Mouse (Mus musculus): ENCODE data around the gene Cfap45. TPM values are rescaled to one million over a fixed set of nuclear protein-coding genes. Genes with fewer than 3 reads are reported as not detected.

Gene Cfap45
- polyA plus RNA-seq, 1 experiment from 2014 or later = 1.3 TPM

- Histone ChIP-seq H3K4me3 (ENCODE audit: low read depth, low read length) (peak overlapping the region; percentile 68), H3K9me3 (ENCODE audit: control insufficient read depth, low read length) (no peaks in the 10 kb centered on the region), H3K4me2 (ENCODE audit: low read depth, severe bottlenecking) (peak overlapping the region; percentile 79), H3K9ac (ENCODE audit: low read length) (peak overlapping the region; percentile 61), H3K4me1 (ENCODE audit: control insufficient read depth, insufficient read depth, low read length) (peaks cover 38% of the 10 kb centered on the region), H3K27me3 (ENCODE audit: control insufficient read depth, insufficient read depth, low read length) (no peaks in the 10 kb centered on the region), H3K36me3 (ENCODE audit: control insufficient read depth, insufficient read depth, low read length) (no peaks in the 10 kb centered on the region), H3K27ac (replicated peaks; ENCODE audit: low read depth, low read length) (no peak overlapping the region; the same call in 1 of the 2 replicates)
- no peak for DNase-seq (ENCODE audit: low spot score)
- WGBS = 2% methylated on average over 12 of the region's 12 CpGs
- ATAC-seq (ENCODE audit: insufficient number of reproducible peaks, low FRiP score, low TSS enrichment, low read depth) = no peak
Observed at GRCm38 (mm10) chr1:172482518-172483360, 37.9 kb upstream of the Cfap45 start.

GRCm38 (mm10) chr1:172483361-172483660 lies 37.3 kb upstream of the Cfap45 start:
- ATAC-seq (ENCODE audit: insufficient number of reproducible peaks, low FRiP score, low TSS enrichment, low read depth) = no peak
- 14% methylated on average over 4 of the region's 4 CpGs for WGBS
- no peaks in the 10 kb centered on the region for H3K36me3 ChIP-seq (ENCODE audit: control insufficient read depth, insufficient read depth, low read length)

GRCm38 (mm10) chr1:172484236-172484635 lies 36.4 kb upstream of the Cfap45 start:
- no peak overlapping the region for H3K27ac ChIP-seq (replicated peaks; ENCODE audit: low read depth, low read length)
- no peaks in the 10 kb centered on the region for H3K36me3 ChIP-seq (ENCODE audit: control insufficient read depth, insufficient read depth, low read length)
- DNase-seq (ENCODE audit: low spot score) (no peak), ATAC-seq (ENCODE audit: insufficient number of reproducible peaks, low FRiP score, low TSS enrichment, low read depth) (no peak)
- H3K9me3 ChIP-seq (ENCODE audit: control insufficient read depth, low read length) = no peaks in the 10 kb centered on the region
- no peaks in the 10 kb centered on the region for H3K27me3 ChIP-seq (ENCODE audit: control insufficient read depth, insufficient read depth, low read length)
- peak overlapping the region; percentile 37; the same call in 1 of the 2 replicates for H3K9ac ChIP-seq (ENCODE audit: low read length)
- H3K4me2 ChIP-seq (ENCODE audit: low read depth, severe bottlenecking) = peak overlapping the region; percentile 79
- peaks cover 38% of the 10 kb centered on the region for H3K4me1 ChIP-seq (ENCODE audit: control insufficient read depth, insufficient read depth, low read length)
- WGBS = 63% methylated on average over 11 of the region's 11 CpGs
- H3K4me3 ChIP-seq (ENCODE audit: low read depth, low read length) = no peak overlapping the region

More at GRCm38 (mm10) chr1:172483361-172483660, 37.3 kb upstream of the Cfap45 start:
- H3K27me3 ChIP-seq (ENCODE audit: control insufficient read depth, insufficient read depth, low read length) = no peaks in the 10 kb centered on the region
- H3K4me2 ChIP-seq (ENCODE audit: low read depth, severe bottlenecking) = peak overlapping the region; percentile 79
- H3K9ac ChIP-seq (ENCODE audit: low read length) = peak overlapping the region; percentile 61
- H3K4me1 ChIP-seq (ENCODE audit: control insufficient read depth, insufficient read depth, low read length) = peaks cover 38% of the 10 kb centered on the region
- no peak overlapping the region for H3K27ac ChIP-seq (replicated peaks; ENCODE audit: low read depth, low read length)
- DNase-seq (ENCODE audit: low spot score) = no peak
- H3K4me3 ChIP-seq (ENCODE audit: low read depth, low read length) = peak overlapping the region; percentile 68
- H3K9me3 ChIP-seq (ENCODE audit: control insufficient read depth, low read length) = no peaks in the 10 kb centered on the region

- no peak overlapping the region; the same call in 1 of the 2 replicates for H3K9ac ChIP-seq (ENCODE audit: low read length)
- no peaks in the 10 kb centered on the region for H3K27me3 ChIP-seq (ENCODE audit: control insufficient read depth, insufficient read depth, low read length)
- no peaks in the 10 kb centered on the region for H3K9me3 ChIP-seq (ENCODE audit: control insufficient read depth, low read length)
- 73% methylated on average over 13 of the region's 13 CpGs for WGBS
- H3K27ac ChIP-seq (replicated peaks; ENCODE audit: low read depth, low read length) = no peak overlapping the region
- no peak overlapping the region for H3K4me3 ChIP-seq (ENCODE audit: low read depth, low read length)
- H3K4me1 ChIP-seq (ENCODE audit: control insufficient read depth, insufficient read depth, low read length) = peaks cover 38% of the 10 kb centered on the region
- DNase-seq (ENCODE audit: low spot score) = no peak
- no peak for ATAC-seq (ENCODE audit: insufficient number of reproducible peaks, low FRiP score, low TSS enrichment, low read depth)
- 0 out of 2 replicates have a peak, but pooled peaks cover 3% of the 10 kb centered on the region for H3K36me3 ChIP-seq (ENCODE audit: control insufficient read depth, insufficient read depth, low read length)
- peak overlapping the region; percentile 79; the same call in 1 of the 2 replicates for H3K4me2 ChIP-seq (ENCODE audit: low read depth, severe bottlenecking)
Observed at GRCm38 (mm10) chr1:172484671-172485070, 35.9 kb upstream of the Cfap45 start.

GRCm38 (mm10) chr1:172485821-172486220 lies 34.8 kb upstream of the Cfap45 start:
- Histone ChIP-seq H3K36me3 (ENCODE audit: control insufficient read depth, insufficient read depth, low read length) (0 out of 2 replicates have a peak, but pooled peaks cover 3% of the 10 kb centered on the region), H3K9ac (ENCODE audit: low read length) (no peak overlapping the region), H3K4me3 (ENCODE audit: low read depth, low read length) (0 out of 2 replicates have a peak overlapping the region, but pooled peaks have one; percentile 9), H3K27ac (replicated peaks; ENCODE audit: low read depth, low read length) (no peak overlapping the region), H3K4me1 (ENCODE audit: control insufficient read depth, insufficient read depth, low read length) (peaks cover 42% of the 10 kb centered on the region), H3K9me3 (ENCODE audit: control insufficient read depth, low read length) (no peaks in the 10 kb centered on the region), H3K4me2 (ENCODE audit: low read depth, severe bottlenecking) (peak overlapping the region; percentile 29; the same call in 1 of the 2 replicates), H3K27me3 (ENCODE audit: control insufficient read depth, insufficient read depth, low read length) (no peaks in the 10 kb centered on the region)
- ATAC-seq (ENCODE audit: insufficient number of reproducible peaks, low FRiP score, low TSS enrichment, low read depth) (no peak), DNase-seq (ENCODE audit: low spot score) (no peak)
- 27% methylated on average over 6 of the region's 6 CpGs for WGBS

GRCm38 (mm10) chr1:172486236-172486635 lies 34.4 kb upstream of the Cfap45 start:
- Histone ChIP-seq H3K36me3 (ENCODE audit: control insufficient read depth, insufficient read depth, low read length) (peaks cover 3% of the 10 kb centered on the region; the same call in 1 of the 2 replicates), H3K9ac (ENCODE audit: low read length) (0 out of 2 replicates have a peak overlapping the region, but pooled peaks have one; percentile 30), H3K27me3 (ENCODE audit: control insufficient read depth, insufficient read depth, low read length) (no peaks in the 10 kb centered on the region), H3K4me3 (ENCODE audit: low read depth, low read length) (peak overlapping the region; percentile 9; the same call in 1 of the 2 replicates), H3K4me1 (ENCODE audit: control insufficient read depth, insufficient read depth, low read length) (peaks cover 42% of the 10 kb centered on the region), H3K4me2 (ENCODE audit: low read depth, severe bottlenecking) (peak overlapping the region; percentile 29; the same call in 1 of the 2 replicates), H3K27ac (replicated peaks; ENCODE audit: low read depth, low read length) (no peak overlapping the region), H3K9me3 (ENCODE audit: control insufficient read depth, low read length) (no peaks in the 10 kb centered on the region)
- DNase-seq (ENCODE audit: low spot score) (no peak), ATAC-seq (ENCODE audit: insufficient number of reproducible peaks, low FRiP score, low TSS enrichment, low read depth) (no peak)
- 22% methylated on average over 4 of the region's 4 CpGs for WGBS

GRCm38 (mm10) chr1:172486651-172487050 lies 34.0 kb upstream of the Cfap45 start:
- H3K27me3 ChIP-seq (ENCODE audit: control insufficient read depth, insufficient read depth, low read length) = no peaks in the 10 kb centered on the region
- ATAC-seq (ENCODE audit: insufficient number of reproducible peaks, low FRiP score, low TSS enrichment, low read depth) = no peak
- no peak overlapping the region for H3K27ac ChIP-seq (replicated peaks; ENCODE audit: low read depth, low read length)
- H3K4me2 ChIP-seq (ENCODE audit: low read depth, severe bottlenecking) = no peak overlapping the region
- DNase-seq (ENCODE audit: low spot score) = no peak
- H3K9ac ChIP-seq (ENCODE audit: low read length) = no peak overlapping the region
- H3K4me1 ChIP-seq (ENCODE audit: control insufficient read depth, insufficient read depth, low read length) = peaks cover 42% of the 10 kb centered on the region
- no peaks in the 10 kb centered on the region for H3K9me3 ChIP-seq (ENCODE audit: control insufficient read depth, low read length)
- H3K4me3 ChIP-seq (ENCODE audit: low read depth, low read length) = peak overlapping the region; percentile 9; the same call in 1 of the 2 replicates
- H3K36me3 ChIP-seq (ENCODE audit: control insufficient read depth, insufficient read depth, low read length) = peaks cover 5% of the 10 kb centered on the region; the same call in 1 of the 2 replicates
- WGBS = 82% methylated on average over 5 of the region's 5 CpGs

GRCm38 (mm10) chr1:172487859-172488258 lies 32.7 kb upstream of the Cfap45 start:
- Histone ChIP-seq H3K4me1 (ENCODE audit: control insufficient read depth, insufficient read depth, low read length) (peaks cover 40% of the 10 kb centered on the region), H3K9me3 (ENCODE audit: control insufficient read depth, low read length) (no peaks in the 10 kb centered on the region), H3K9ac (ENCODE audit: low read length) (no peak overlapping the region), H3K36me3 (ENCODE audit: control insufficient read depth, insufficient read depth, low read length) (peaks cover 5% of the 10 kb centered on the region; the same call in 1 of the 2 replicates), H3K4me3 (ENCODE audit: low read depth, low read length) (no peak overlapping the region), H3K27ac (replicated peaks; ENCODE audit: low read depth, low read length) (no peak overlapping the region), H3K27me3 (ENCODE audit: control insufficient read depth, insufficient read depth, low read length) (no peaks in the 10 kb centered on the region), H3K4me2 (ENCODE audit: low read depth, severe bottlenecking) (no peak overlapping the region)
- 81% methylated on average over 4 of the region's 4 CpGs for WGBS
- DNase-seq (ENCODE audit: low spot score) (no peak), ATAC-seq (ENCODE audit: insufficient number of reproducible peaks, low FRiP score, low TSS enrichment, low read depth) (no peak)

All from limb, embryonic 11.5 days (tissue).